Mouse (Mus musculus) liver, embryonic 13.5 days (tissue): ENCODE measurements at regions not wholly inside any gene's neighbourhood (a gene's known extent, or its start where the extent isn't known, plus 50 kb on each side); places are given as distances from the start of the nearest gene placed in this dataset.

Experiments
- ATAC-seq: fragments of 200-750 bp; cut with Nextera tagmentation; 2 replicates; pipeline ENCODE4 v1.8.0; 2017; ENCODE audit warnings: low read depth, mild to moderate bottlenecking, moderate number of reproducible peaks, moderate library complexity
- DNase-seq: peaks from one replicate; pipeline ENCODE4 v3.0.0; 2022
- H3K27ac ChIP-seq: fragments of 300-500 bp; sonication (generic); 2 replicates; pipeline ENCODE4 v1.5.1; 2015; ENCODE audit warnings: moderate library complexity, mild to moderate bottlenecking, inconsistent platforms
- H3K27me3 ChIP-seq: fragments of 300-500 bp; sonication (generic); 2 replicates; pipeline ENCODE4 v1.6.1; 2015; ENCODE audit warnings: mild to moderate bottlenecking, inconsistent platforms
- H3K36me3 ChIP-seq: fragments of 300-500 bp; sonication (generic); 2 replicates; pipeline ENCODE4 v1.6.1; 2015; ENCODE audit warnings: mild to moderate bottlenecking, inconsistent platforms
- H3K4me1 ChIP-seq: fragments of 300-500 bp; sonication (generic); replicated peaks from 2 replicates; pipeline ENCODE4 v1.6.1; 2015; ENCODE audit warnings: inconsistent platforms
- H3K4me2 ChIP-seq: fragments of 300-500 bp; sonication (generic); 2 replicates; pipeline ENCODE4 v1.6.1; 2015; ENCODE audit warnings: inconsistent platforms, mild to moderate bottlenecking, moderate library complexity
- H3K4me3 ChIP-seq: fragments of 300-500 bp; sonication (generic); replicated peaks from 2 replicates; pipeline ENCODE4 v1.5.1; 2015; ENCODE audit warnings: mild to moderate bottlenecking, inconsistent platforms
- H3K9ac ChIP-seq: fragments of 300-500 bp; sonication (generic); 2 replicates; pipeline ENCODE4 v1.6.1; 2015; ENCODE audit warnings: mild to moderate bottlenecking, inconsistent platforms
- H3K9me3 ChIP-seq: fragments of 300-500 bp; sonication (generic); replicated peaks from 2 replicates; pipeline ENCODE4 v1.6.1; 2016; ENCODE audit warnings: inconsistent platforms
- WGBS: fragments of 180-500 bp; shearing (Covaris S2); methylation state at CpG from one replicate; pipeline ENCODE4 v1.1.7; 2015; ENCODE audit not compliant: insufficient replicate concordance; 5-methylcytosine and 5-hydroxymethylcytosine counted together

DNA sequence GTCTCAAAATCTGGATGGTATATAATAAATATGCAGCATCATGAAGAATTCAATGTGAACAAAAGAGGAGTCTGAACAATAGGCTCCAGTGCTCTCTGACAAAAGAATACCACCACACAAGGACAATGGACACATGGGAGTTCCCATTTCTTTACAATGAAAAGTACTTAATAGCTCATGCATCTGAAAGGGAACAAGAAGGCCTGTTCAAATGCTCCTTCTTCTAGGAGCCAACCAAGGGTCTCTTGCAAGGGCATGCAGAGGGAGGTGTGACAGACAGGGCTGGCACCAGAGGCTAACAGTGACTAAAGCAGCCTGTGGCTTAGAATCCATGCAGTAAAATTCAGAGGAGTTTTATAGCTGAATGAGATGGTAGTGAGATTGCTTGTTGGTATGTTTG lies 524.5 kb downstream of the Tox3 start:
- ATAC-seq (no peak), DNase-seq (no peak)
- no peaks in the 10 kb centered on the region for H3K36me3 ChIP-seq

DNA sequence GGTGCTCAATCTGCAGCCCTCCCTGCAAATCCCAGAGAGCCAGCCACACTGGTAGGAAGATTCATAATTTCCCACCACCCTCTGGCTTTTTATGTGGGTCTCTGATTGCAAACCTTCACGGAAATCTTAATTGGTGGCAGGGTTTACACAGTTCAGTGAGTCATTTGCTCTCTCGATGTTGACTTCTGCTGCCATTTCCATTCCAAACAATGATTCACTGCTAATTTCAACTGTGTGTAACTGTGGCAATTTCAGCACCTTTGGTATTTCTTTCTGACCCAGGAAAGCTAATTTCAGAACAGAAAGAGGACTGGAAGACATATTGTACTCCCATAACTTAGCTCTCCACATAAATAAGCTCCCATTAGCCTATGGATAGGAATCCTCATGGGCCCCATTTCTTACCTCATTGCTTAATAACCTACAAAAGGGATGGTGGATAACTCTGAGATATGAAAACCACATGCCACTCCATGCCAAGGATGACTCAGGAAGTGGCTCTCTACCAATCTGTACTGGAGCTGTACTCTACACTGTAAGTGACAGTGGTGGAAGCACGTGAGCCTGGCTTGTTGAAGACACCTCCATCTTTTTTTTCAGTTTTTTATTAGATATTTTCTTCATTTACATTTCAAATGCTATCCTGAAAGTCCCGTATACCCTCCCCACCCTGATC lies 536.0 kb downstream of the Tox3 start:
- Histone ChIP-seq H3K27ac (no peak overlapping the region), H3K4me1 (no peaks in the 10 kb centered on the region), H3K9ac (no peak overlapping the region), H3K4me3 (no peak overlapping the region), H3K27me3 (no peaks in the 10 kb centered on the region), H3K9me3 (no peaks in the 10 kb centered on the region), H3K4me2 (no peak overlapping the region), H3K36me3 (no peaks in the 10 kb centered on the region)
- no peak for ATAC-seq
- WGBS = 57% methylated on average over 4 of the region's 4 CpGs
- no peak for DNase-seq

More for the DNA sequence above, 524.5 kb downstream of the Tox3 start:
- Histone ChIP-seq H3K27ac (no peak overlapping the region), H3K9ac (no peak overlapping the region), H3K4me1 (no peaks in the 10 kb centered on the region), H3K9me3 (no peaks in the 10 kb centered on the region), H3K27me3 (no peaks in the 10 kb centered on the region), H3K4me2 (no peak overlapping the region), H3K4me3 (no peak overlapping the region)

DNA sequence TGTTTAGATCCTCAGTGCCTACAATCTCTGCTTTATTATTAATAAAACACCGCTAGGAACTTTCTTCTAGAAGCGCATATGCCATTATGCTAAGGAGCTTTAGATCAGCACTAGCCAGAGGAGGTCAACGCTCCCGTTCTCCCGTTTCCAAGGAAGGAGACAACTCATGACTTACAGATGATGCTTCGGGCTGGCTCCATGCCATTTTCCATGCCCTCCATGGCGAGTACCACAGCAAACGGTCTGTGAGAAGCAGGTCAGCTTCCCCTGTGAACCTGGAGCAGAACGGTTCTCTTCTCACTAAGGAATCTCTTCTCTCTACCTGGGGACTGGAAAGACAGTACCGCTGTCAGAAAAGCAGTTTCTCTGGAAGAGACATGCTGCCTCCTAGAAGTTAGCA lies 559.8 kb downstream of the Tox3 start:
- Histone ChIP-seq H3K4me3 (no peak overlapping the region), H3K4me2 (no peak overlapping the region), H3K4me1 (no peaks in the 10 kb centered on the region), H3K9ac (no peak overlapping the region), H3K27ac (no peak overlapping the region), H3K27me3 (0 out of 2 replicates have a peak, but pooled peaks cover 5% of the 10 kb centered on the region), H3K9me3 (no peaks in the 10 kb centered on the region), H3K36me3 (no peaks in the 10 kb centered on the region)
- ATAC-seq (no peak), DNase-seq (no peak)
- WGBS = 59% methylated on average over 10 of the region's 10 CpGs

DNA sequence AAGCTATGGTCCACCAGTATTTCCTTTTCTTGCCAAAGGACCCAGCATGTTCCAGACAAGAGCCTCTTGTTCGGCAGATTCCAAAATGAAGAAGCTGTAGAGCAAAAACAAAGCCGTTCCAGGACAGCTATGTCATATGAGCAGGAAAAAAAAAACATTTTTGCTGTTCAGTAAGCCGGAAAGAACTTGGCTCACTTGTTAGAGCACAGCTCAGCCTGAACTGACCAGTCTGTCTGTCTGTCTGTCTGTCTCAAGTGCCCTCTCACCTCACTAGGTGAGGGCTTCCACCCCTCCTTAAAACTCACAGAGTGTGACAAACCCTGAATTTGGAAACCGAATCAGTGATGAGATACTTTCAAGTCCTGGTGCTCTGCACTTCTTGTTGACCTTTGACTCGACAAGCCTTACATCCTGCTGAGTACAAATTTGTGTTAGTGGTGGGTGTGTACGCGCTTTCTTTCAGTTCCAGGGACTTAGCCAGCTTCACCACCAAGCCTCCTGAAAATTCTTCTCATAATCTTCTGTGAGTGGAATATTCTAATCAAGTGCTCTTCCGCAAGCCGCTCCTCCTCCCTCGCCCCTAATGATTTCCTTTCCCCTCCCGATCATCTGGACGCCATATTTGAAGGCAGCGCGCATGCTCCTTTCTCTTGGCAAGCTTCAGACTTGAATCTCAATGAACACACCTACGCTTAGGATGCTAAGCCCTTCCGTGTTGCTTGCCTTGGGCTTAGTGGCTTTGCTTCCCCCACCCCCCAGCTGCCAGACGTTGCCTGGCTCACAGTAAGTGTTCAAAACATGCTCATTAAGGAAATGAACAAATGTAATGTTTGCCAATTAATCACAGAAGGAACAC lies 560.9 kb downstream of the Tox3 start:
- Histone ChIP-seq H3K4me1 (no peaks in the 10 kb centered on the region), H3K27ac (no peak overlapping the region), H3K4me3 (no peak overlapping the region), H3K36me3 (no peaks in the 10 kb centered on the region), H3K27me3 (0 out of 2 replicates have a peak, but pooled peaks cover 5% of the 10 kb centered on the region), H3K4me2 (no peak overlapping the region), H3K9ac (no peak overlapping the region), H3K9me3 (no peaks in the 10 kb centered on the region)
- WGBS = 64% methylated on average over 17 of the region's 17 CpGs
- DNase-seq (no peak), ATAC-seq (no peak)

GRCm38 (mm10) chr8:89785011-89785410 lies 563.1 kb downstream of the Tox3 start:
- no peak for ATAC-seq
- Histone ChIP-seq H3K9me3 (no peaks in the 10 kb centered on the region), H3K27ac (no peak overlapping the region), H3K4me1 (no peaks in the 10 kb centered on the region), H3K27me3 (0 out of 2 replicates have a peak, but pooled peaks cover 5% of the 10 kb centered on the region), H3K4me2 (no peak overlapping the region), H3K4me3 (no peak overlapping the region), H3K36me3 (no peaks in the 10 kb centered on the region), H3K9ac (no peak overlapping the region)
- peak; percentile 8 for DNase-seq
- 14% methylated on average over 7 of the region's 7 CpGs for WGBS

DNA sequence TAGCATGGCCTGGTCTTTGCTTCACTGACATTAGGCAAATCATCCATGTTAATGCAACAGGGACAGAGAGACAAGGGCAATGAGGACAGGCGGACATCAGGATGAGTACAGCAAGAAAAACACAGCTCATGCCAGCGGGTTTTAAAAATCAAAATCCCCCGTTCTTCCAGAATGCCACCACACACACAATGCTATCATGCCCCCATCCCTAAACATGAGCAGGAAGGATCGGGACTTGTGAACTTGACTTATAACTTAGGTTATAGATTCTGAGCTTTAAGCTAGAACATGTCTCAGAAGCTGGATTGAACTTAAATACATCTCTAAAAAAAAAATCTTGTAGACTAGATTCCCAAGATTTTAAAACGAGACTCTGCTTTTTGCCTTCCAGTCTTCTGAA lies 564.8 kb downstream of the Tox3 start:
- 0 out of 2 replicates have a peak, but pooled peaks cover 5% of the 10 kb centered on the region for H3K27me3 ChIP-seq
- no peak for ATAC-seq
- no peak overlapping the region for H3K4me2 ChIP-seq
- H3K36me3 ChIP-seq = no peaks in the 10 kb centered on the region
- WGBS = 53% methylated on average over 5 of the region's 5 CpGs
- no peak overlapping the region for H3K4me3 ChIP-seq
- H3K4me1 ChIP-seq = no peaks in the 10 kb centered on the region
- DNase-seq = no peak
- no peaks in the 10 kb centered on the region for H3K9me3 ChIP-seq
- no peak overlapping the region for H3K9ac ChIP-seq
- no peak overlapping the region for H3K27ac ChIP-seq

GRCm38 (mm10) chr8:89766387-89766786 lies 581.8 kb downstream of the Tox3 start:
- H3K4me3 ChIP-seq = no peak overlapping the region
- no peaks in the 10 kb centered on the region for H3K4me1 ChIP-seq
- no peak for ATAC-seq
- H3K9me3 ChIP-seq = no peaks in the 10 kb centered on the region
- H3K36me3 ChIP-seq = no peaks in the 10 kb centered on the region
- no peak for DNase-seq
- no peak overlapping the region for H3K27ac ChIP-seq
- no peak overlapping the region for H3K9ac ChIP-seq
- H3K4me2 ChIP-seq = no peak overlapping the region
- WGBS = 32% methylated on average over 4 of the region's 4 CpGs
- no peaks in the 10 kb centered on the region for H3K27me3 ChIP-seq

- Histone ChIP-seq H3K9ac (no peak overlapping the region), H3K27ac (no peak overlapping the region), H3K4me2 (no peak overlapping the region), H3K36me3 (no peaks in the 10 kb centered on the region), H3K9me3 (no peaks in the 10 kb centered on the region), H3K27me3 (no peaks in the 10 kb centered on the region), H3K4me3 (no peak overlapping the region), H3K4me1 (no peaks in the 10 kb centered on the region)
- DNase-seq (no peak), ATAC-seq (no peak)
- 70% methylated on average over 5 of the region's 5 CpGs for WGBS
Measured at GRCm38 (mm10) chr8:89759531-89759930, 588.6 kb downstream of the Tox3 start.

DNA sequence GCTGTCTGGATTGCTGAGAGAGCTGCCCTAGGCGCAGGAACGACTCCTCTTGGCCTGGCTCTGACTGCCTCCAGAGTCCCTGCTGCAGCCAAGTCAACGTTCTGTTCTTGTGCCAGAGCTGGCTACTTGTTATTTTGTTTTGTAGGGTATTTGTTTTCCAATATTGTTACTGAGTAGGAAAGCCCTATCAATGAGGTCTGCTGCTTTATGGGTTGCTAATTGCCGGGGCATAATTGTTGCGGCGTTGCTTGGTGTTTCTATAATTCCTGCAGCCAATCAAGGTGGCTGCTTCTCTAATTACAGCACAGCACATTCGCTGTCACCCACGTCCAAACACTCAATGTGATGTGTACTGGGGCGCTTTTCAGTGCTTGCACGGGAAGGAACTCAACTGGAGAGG lies 589.4 kb downstream of the Tox3 start:
- H3K36me3 ChIP-seq = no peaks in the 10 kb centered on the region
- H3K4me2 ChIP-seq = no peak overlapping the region
- ATAC-seq = no peak
- 64% methylated on average over 10 of the region's 10 CpGs for WGBS
- no peaks in the 10 kb centered on the region for H3K27me3 ChIP-seq
- no peak overlapping the region for H3K27ac ChIP-seq
- no peaks in the 10 kb centered on the region for H3K4me1 ChIP-seq
- no peaks in the 10 kb centered on the region for H3K9me3 ChIP-seq
- H3K4me3 ChIP-seq = no peak overlapping the region
- no peak overlapping the region for H3K9ac ChIP-seq
- DNase-seq = no peak

GRCm38 (mm10) chr8:89755951-89756350 lies 592.2 kb downstream of the Tox3 start:
- Histone ChIP-seq H3K4me3 (no peak overlapping the region), H3K9ac (no peak overlapping the region), H3K36me3 (no peaks in the 10 kb centered on the region), H3K9me3 (no peaks in the 10 kb centered on the region), H3K27ac (no peak overlapping the region), H3K4me2 (no peak overlapping the region), H3K4me1 (no peaks in the 10 kb centered on the region), H3K27me3 (no peaks in the 10 kb centered on the region)
- no peak for ATAC-seq
- 25% methylated on average over 3 of the region's 3 CpGs for WGBS
- no peak for DNase-seq

GRCm38 (mm10) chr8:89751201-89751600 lies 596.9 kb downstream of the Tox3 start:
- Histone ChIP-seq H3K36me3 (no peaks in the 10 kb centered on the region), H3K27ac (no peak overlapping the region), H3K27me3 (no peaks in the 10 kb centered on the region), H3K4me2 (no peak overlapping the region), H3K9me3 (no peaks in the 10 kb centered on the region), H3K4me1 (no peaks in the 10 kb centered on the region), H3K9ac (no peak overlapping the region), H3K4me3 (no peak overlapping the region)
- no peak for DNase-seq
- 64% methylated on average over 3 of the region's 3 CpGs for WGBS
- ATAC-seq = no peak

GRCm38 (mm10) chr8:89747726-89748125 lies 600.4 kb downstream of the Tox3 start:
- Histone ChIP-seq H3K36me3 (no peaks in the 10 kb centered on the region), H3K9me3 (no peaks in the 10 kb centered on the region), H3K4me1 (no peaks in the 10 kb centered on the region), H3K4me2 (no peak overlapping the region), H3K27ac (no peak overlapping the region), H3K4me3 (no peak overlapping the region), H3K9ac (no peak overlapping the region), H3K27me3 (no peaks in the 10 kb centered on the region)
- DNase-seq = no peak
- WGBS = 44% methylated on average over 4 of the region's 4 CpGs
- ATAC-seq = no peak
